Mouse (Mus musculus) c-Kit-positive CD71-negative TER-119-negative erythroid progenitor cells, embryonic 14.5 days (primary cell): ENCODE measurements at regions not wholly inside any gene's neighbourhood (a gene's known extent, or its start where the extent isn't known, plus 50 kb on each side); places are given as distances from the start of the nearest gene placed in this dataset.

Experiments used
- DNase-seq: peaks from one replicate; pipeline ENCODE4 v3.0.0-alpha.2; 2013; ENCODE audit warnings: low read depth

- DNase-seq = no peak
These were observed 54.7 kb downstream of the Spry2 start for GRCm38 (mm10) chr14:105841888-105842287.

GRCm38 (mm10) chr14:105837533-105837932 lies 59.1 kb downstream of the Spry2 start:
- no peak for DNase-seq

GRCm38 (mm10) chr14:105830701-105831100 lies 65.9 kb downstream of the Spry2 start:
- DNase-seq = no peak

GRCm38 (mm10) chr14:105830301-105830700 lies 66.3 kb downstream of the Spry2 start:
- no peak for DNase-seq

- DNase-seq = no peak
These were observed 73.5 kb downstream of the Spry2 start for GRCm38 (mm10) chr14:105823129-105823528.

GRCm38 (mm10) chr14:105822653-105823052 lies 74.0 kb downstream of the Spry2 start:
- no peak for DNase-seq

GRCm38 (mm10) chr14:105819534-105819933 lies 77.1 kb downstream of the Spry2 start:
- DNase-seq = no peak

- no peak for DNase-seq
These were observed 77.8 kb downstream of the Spry2 start for GRCm38 (mm10) chr14:105818841-105819240.

GRCm38 (mm10) chr14:105817481-105817880 lies 79.1 kb downstream of the Spry2 start:
- DNase-seq = no peak

- DNase-seq = no peak
These were observed 80.8 kb downstream of the Spry2 start for GRCm38 (mm10) chr14:105815827-105816226.

GRCm38 (mm10) chr14:105815281-105815680 lies 81.3 kb downstream of the Spry2 start:
- DNase-seq = no peak

- DNase-seq = no peak
These were observed 83.0 kb downstream of the Spry2 start for GRCm38 (mm10) chr14:105813661-105814060.

- no peak for DNase-seq
These were observed 83.5 kb downstream of the Spry2 start for GRCm38 (mm10) chr14:105813097-105813496.

- no peak for DNase-seq
These were observed 90.9 kb downstream of the Spry2 start for GRCm38 (mm10) chr14:105805762-105806161.

GRCm38 (mm10) chr14:105805362-105805761 lies 91.3 kb downstream of the Spry2 start:
- DNase-seq = no peak

GRCm38 (mm10) chr14:105804761-105805160 lies 91.9 kb downstream of the Spry2 start:
- no peak for DNase-seq

GRCm38 (mm10) chr14:105803281-105803680 lies 93.3 kb downstream of the Spry2 start:
- no peak for DNase-seq

- DNase-seq = no peak
These were observed 93.9 kb downstream of the Spry2 start for GRCm38 (mm10) chr14:105802529-105803280.

- no peak for DNase-seq
These were observed 96.3 kb downstream of the Spry2 start for GRCm38 (mm10) chr14:105800142-105800925.

GRCm38 (mm10) chr14:105799401-105799861 lies 97.2 kb downstream of the Spry2 start:
- no peak for DNase-seq

GRCm38 (mm10) chr14:105793010-105793702 lies 103.5 kb downstream of the Spry2 start:
- DNase-seq = no peak

GRCm38 (mm10) chr14:105790441-105790840 lies 106.2 kb downstream of the Spry2 start:
- DNase-seq = no peak

- DNase-seq = no peak
These were observed 113.2 kb downstream of the Spry2 start for GRCm38 (mm10) chr14:105783428-105783827.
